ENCODE assay signal across 9 mouse cellular contexts in the genomic region with DNA sequence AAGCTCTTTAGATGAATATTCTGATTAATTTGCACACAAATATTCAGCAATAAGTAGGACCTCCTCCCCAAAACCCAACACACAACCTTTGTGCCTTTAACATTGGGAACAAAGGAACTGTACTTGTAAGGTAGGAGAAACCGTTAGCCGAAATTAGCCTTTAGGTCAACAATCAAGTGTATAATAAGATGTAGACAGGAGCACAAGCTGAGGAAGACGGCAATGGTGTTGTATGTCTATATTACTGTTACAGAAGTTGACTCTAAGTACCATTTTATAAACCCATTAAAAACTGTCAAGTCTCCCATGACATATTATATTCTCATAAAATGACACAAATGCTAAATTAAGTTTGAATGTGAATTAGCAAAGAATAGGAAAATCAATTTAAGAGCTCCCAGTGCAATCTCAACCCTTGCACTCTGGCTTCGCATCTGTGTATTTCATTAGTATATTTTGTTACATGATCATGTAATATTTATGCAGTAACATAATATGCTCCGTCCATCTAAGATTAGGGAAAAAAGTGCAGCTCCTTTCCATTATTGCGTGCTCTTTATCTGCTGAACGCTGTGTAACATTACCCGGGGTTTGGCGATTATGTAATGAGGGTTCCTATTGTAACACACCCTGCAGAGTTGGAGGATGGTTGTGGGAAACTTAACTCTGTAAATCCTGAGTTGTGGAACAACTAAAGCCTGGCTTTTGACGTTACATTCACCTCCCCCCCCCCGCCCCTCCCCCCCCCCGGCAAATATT.
DNase-seq lines count a peak whose midpoint lies in the region; ATAC-seq and TF ChIP-seq lines count a peak whose summit lies in the region.
"Had no signal": no experiment of that assay in that cellular context is flagged by ENCODE, and none has a peak within 500 bp of the region (broad histone marks: within the 10 kb centered on the region; RNA-seq: fewer than 3 reads in every experiment).

No protein-coding gene starts in this region.

- TF ChIP-seq POLR2A in thymus, adult 2 months (IDR thresholded peaks at IDR 0.05; ENCODE audit: control insufficient read depth, extremely low read depth, insufficient read depth, low read length, poor library complexity): no peak
- TF ChIP-seq POLR2A in kidney, adult 2 months (IDR thresholded peaks at IDR 0.05; ENCODE audit: low read depth, low read length): no peak

- WGBS in lung, embryonic 16.5 days: 33% methylated on average over 12 of the region's 12 CpGs
- whole genome bisulfite sequencing in limb, embryonic 11.5 days: 28% methylated on average over 10 of the region's 12 CpGs
- WGBS in stomach, embryonic 16.5 days: 28% methylated on average over 12 of the region's 12 CpGs
- WGBS in thymus, adult 2 months: 70% methylated on average over 12 of the region's 12 CpGs
- WGBS in kidney, adult 2 months: 37% methylated on average over 12 of the region's 12 CpGs

- no peak overlapping the region for H3K4me3 ChIP-seq in lung, embryonic 16.5 days (ENCODE audit: low read length)
- H3K4me3 ChIP-seq in limb, embryonic 11.5 days (ENCODE audit: low read depth, low read length): no peak overlapping the region
- no peak overlapping the region for H3K4me3 ChIP-seq in stomach, embryonic 16.5 days (replicated peaks; ENCODE audit: low read length)
- H3K4me3 ChIP-seq in thymus, adult 2 months (ENCODE audit: control insufficient read depth, insufficient read depth, low read length): no peak overlapping the region
- H3K4me3 ChIP-seq in kidney, adult 2 months (ENCODE audit: insufficient read depth, low read depth, low read length): no peak overlapping the region

- H3K9me3 ChIP-seq in lung, embryonic 16.5 days (ENCODE audit: control insufficient read depth, low read length): no peaks in the 10 kb centered on the region
- no peaks in the 10 kb centered on the region for H3K9me3 ChIP-seq in limb, embryonic 11.5 days (ENCODE audit: control insufficient read depth, low read length)
- no peaks in the 10 kb centered on the region for H3K9me3 ChIP-seq in stomach, embryonic 16.5 days (replicated peaks; ENCODE audit: control insufficient read depth, low read length)

- no peaks in the 10 kb centered on the region for H3K36me3 ChIP-seq in lung, embryonic 16.5 days (ENCODE audit: control insufficient read depth, insufficient read depth, low read length)
- H3K36me3 ChIP-seq in limb, embryonic 11.5 days (ENCODE audit: control insufficient read depth, insufficient read depth, low read length): no peaks in the 10 kb centered on the region
- H3K36me3 ChIP-seq in stomach, embryonic 16.5 days (ENCODE audit: control insufficient read depth, insufficient read depth, low read length): no peaks in the 10 kb centered on the region
- no peaks in the 10 kb centered on the region for H3K36me3 ChIP-seq in thymus, adult 2 months (ENCODE audit: control insufficient read depth, insufficient read depth, low read length)
- H3K36me3 ChIP-seq in kidney, adult 2 months (ENCODE audit: control insufficient read depth, insufficient read depth, low read length): no peaks in the 10 kb centered on the region

- H3K9ac ChIP-seq in lung, embryonic 16.5 days (ENCODE audit: low read length): no peak overlapping the region
- no peak overlapping the region for H3K9ac ChIP-seq in limb, embryonic 11.5 days (ENCODE audit: low read length)
- H3K9ac ChIP-seq in stomach, embryonic 16.5 days (ENCODE audit: low read length): no peak overlapping the region

- peak; percentile 46 for DNase-seq in cerebellum, adult 9-10 months
- DNase-seq in cerebellum, adult 11-12 months: no peak
- no peak for DNase-seq in lung, postnatal 10 days
- DNase-seq in limb, embryonic 11.5 days (ENCODE audit: low spot score): peak; percentile 28
- DNase-seq in thymus, adult 2 months: no peak
- no peak for DNase-seq in kidney, adult 2 months
- DNase-seq: kidney, adult 18-20 months had no signal

- H3K4me1 ChIP-seq in lung, embryonic 16.5 days (replicated peaks; ENCODE audit: control insufficient read depth, insufficient read depth, low read length): peaks cover 5% of the 10 kb centered on the region
- peaks cover 14% of the 10 kb centered on the region for H3K4me1 ChIP-seq in limb, embryonic 11.5 days (ENCODE audit: control insufficient read depth, insufficient read depth, low read length)
- H3K4me1 ChIP-seq in stomach, embryonic 16.5 days (ENCODE audit: control insufficient read depth, insufficient read depth, low read length): peaks cover 8% of the 10 kb centered on the region; the same call in 1 of the 2 replicates
- no peaks in the 10 kb centered on the region for H3K4me1 ChIP-seq in thymus, adult 2 months (replicated peaks; ENCODE audit: control insufficient read depth, insufficient read depth, low read length)
- no peaks in the 10 kb centered on the region for H3K4me1 ChIP-seq in kidney, adult 2 months (ENCODE audit: control insufficient read depth, insufficient read depth, low read length)

- H3K27me3 ChIP-seq in lung, embryonic 16.5 days (ENCODE audit: control insufficient read depth, insufficient read depth, low read depth, low read length): no peaks in the 10 kb centered on the region
- H3K27me3 ChIP-seq in limb, embryonic 11.5 days (ENCODE audit: control insufficient read depth, insufficient read depth, low read length): no peaks in the 10 kb centered on the region
- H3K27me3 ChIP-seq in stomach, embryonic 16.5 days (ENCODE audit: control insufficient read depth, insufficient read depth, low read length): no peaks in the 10 kb centered on the region
- H3K27me3 ChIP-seq in thymus, adult 2 months (ENCODE audit: control insufficient read depth, insufficient read depth, low read length): no peaks in the 10 kb centered on the region
- H3K27me3 ChIP-seq in kidney, adult 2 months (replicated peaks; ENCODE audit: control insufficient read depth, insufficient read depth, low read length): no peaks in the 10 kb centered on the region

- no peak for TF ChIP-seq CTCF in thymus, adult 2 months (IDR thresholded peaks at IDR 0.05; ENCODE audit: borderline replicate concordance, control insufficient read depth, extremely low read depth, insufficient read depth, low read length, poor library complexity)
- no peak for TF ChIP-seq CTCF in kidney, adult 2 months (conservative IDR thresholded peaks at IDR 0.05; ENCODE audit: insufficient read depth, insufficient read length, low read depth, low read length)

- peak overlapping the region; percentile 25; the same call in 1 of the 2 replicates for H3K4me2 ChIP-seq in lung, embryonic 16.5 days (ENCODE audit: low read depth, low read length)
- H3K4me2 ChIP-seq in limb, embryonic 11.5 days (ENCODE audit: low read depth, severe bottlenecking): no peak overlapping the region; the same call in 1 of the 2 replicates
- H3K4me2 ChIP-seq in stomach, embryonic 16.5 days (ENCODE audit: low read depth, low read length): peak overlapping the region; percentile 36

- H3K27ac ChIP-seq in lung, embryonic 16.5 days (ENCODE audit: low read length): no peak overlapping the region
- no peak overlapping the region for H3K27ac ChIP-seq in limb, embryonic 11.5 days (replicated peaks; ENCODE audit: low read depth, low read length)
- no peak overlapping the region for H3K27ac ChIP-seq in stomach, embryonic 16.5 days (ENCODE audit: low read length)
- H3K27ac ChIP-seq in thymus, adult 2 months (ENCODE audit: control insufficient read depth, insufficient read depth, low read length): no peak overlapping the region
- H3K27ac ChIP-seq in kidney, adult 2 months (ENCODE audit: insufficient read depth, low read depth, low read length): no peak overlapping the region

- peak; percentile 88 for ATAC-seq in lung, embryonic 16.5 days (ENCODE audit: low read depth)
- ATAC-seq in limb, embryonic 11.5 days (ENCODE audit: insufficient number of reproducible peaks, low FRiP score, low TSS enrichment, low read depth): peak; percentile 90
- peak; percentile 80; the same call in 1 of the 2 replicates for ATAC-seq in stomach, embryonic 16.5 days (ENCODE audit: insufficient read depth, low FRiP score)

Comparison
In these comparisons a context has a peak if more than half of its experiments do, and no peak if none do; other contexts are left out.
1. DNase-seq: peak in cerebellum, adult 9-10 months (single experiment) and limb, embryonic 11.5 days (single experiment); none in cerebellum, adult 11-12 months (single experiment), lung, postnatal 10 days (single experiment), thymus, adult 2 months (single experiment) and kidney, adult 2 months (single experiment).
2. Peak in every context shown above with its lines, with median percentiles within 50 percentile points of each other: ATAC-seq.